Mouse (Mus musculus) megakaryocyte, adult 5-6 weeks (primary cell): ENCODE results near the gene Scg2. TPM values are rescaled to one million over a fixed set of nuclear protein-coding genes. Genes with fewer than 3 reads are reported as not detected.

ENCODE experiments used
- ATAC-seq: 2 replicates; pipeline ENCODE4 v1.8.0; 2016; ENCODE audit warnings: mild to moderate bottlenecking, inconsistent platforms; ENCODE audit not compliant: poor library complexity, severe bottlenecking
- total RNA-seq, 2 experiments: library from RNA; stranded (forward) in 1 of 2; stranded (reverse) in 1 of 2; fragments of 153-499, 151-499 nt in 1 of 2; fragments of 221-1000, 200-1000 nt in 1 of 2; gene quantifications; 2 replicates each; pipeline versions ENCODE4 v1.2.3 to v1.2.4; 2015 to 2017

The Scg2 gene
- not detected in 2 replicates for total RNA-seq (2015)
- not detected in 2 replicates for total RNA-seq (2017)

DNA sequence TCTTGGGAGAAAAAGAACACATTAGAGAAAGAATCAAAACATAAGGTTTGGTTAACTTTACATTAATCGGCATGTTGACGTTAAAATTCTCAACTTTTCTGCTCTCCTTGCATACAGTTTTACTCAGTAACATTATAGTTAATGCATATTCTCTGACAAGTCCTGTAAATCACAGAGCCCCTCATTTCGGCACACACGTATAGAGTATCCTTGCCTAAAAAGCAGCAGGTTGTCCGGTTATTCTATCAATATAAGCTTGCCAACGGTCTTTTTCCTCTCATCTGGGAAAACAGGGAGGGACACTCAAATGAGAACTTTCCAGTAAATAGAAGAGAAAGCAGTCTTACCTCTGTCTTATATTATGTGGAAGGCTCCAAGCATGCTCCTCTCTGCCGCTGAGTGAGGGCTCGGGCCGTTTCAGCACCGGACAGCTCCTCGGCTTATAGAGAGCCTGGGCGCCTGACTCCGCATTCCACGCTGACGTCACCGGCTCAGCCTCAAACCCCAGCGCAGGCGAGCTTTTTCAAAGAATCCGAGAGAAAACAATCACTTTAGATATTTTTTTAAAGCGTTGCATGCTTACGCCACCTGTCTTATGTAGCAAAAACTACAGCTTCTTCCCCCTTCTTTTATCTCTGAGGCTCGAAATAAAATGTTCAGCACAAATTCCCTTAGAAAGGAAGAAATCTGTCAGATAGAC is at the start of gene Scg2:
Scg2 (minus strand) TSS at position 512 of the 700 bp plus-strand sequence.
- no peak for ATAC-seq

- ATAC-seq, result no peak
Observed at GRCm38 (mm10) chr1:79485546-79485945, 45.6 kb upstream of the Scg2 start.

DNA sequence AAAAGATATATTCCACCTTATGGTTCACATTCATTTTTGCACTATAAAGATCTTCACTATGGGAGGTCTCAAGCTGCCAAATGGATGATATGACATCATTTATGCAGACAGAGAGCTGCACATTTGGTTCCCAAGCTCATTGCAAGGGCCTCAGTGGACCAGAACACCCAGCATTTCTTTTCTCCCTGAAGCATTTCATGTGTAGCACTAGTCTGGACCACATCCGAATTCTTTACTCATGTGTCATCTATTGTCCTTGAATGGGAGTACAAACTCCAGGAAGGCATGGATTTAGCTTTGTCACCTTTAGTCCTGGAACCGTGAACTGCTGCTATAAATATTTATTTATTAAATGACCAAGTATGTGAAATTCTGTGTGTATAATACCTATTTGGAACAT is 30.9 kb upstream of the Scg2 start:
- no peak for ATAC-seq

DNA sequence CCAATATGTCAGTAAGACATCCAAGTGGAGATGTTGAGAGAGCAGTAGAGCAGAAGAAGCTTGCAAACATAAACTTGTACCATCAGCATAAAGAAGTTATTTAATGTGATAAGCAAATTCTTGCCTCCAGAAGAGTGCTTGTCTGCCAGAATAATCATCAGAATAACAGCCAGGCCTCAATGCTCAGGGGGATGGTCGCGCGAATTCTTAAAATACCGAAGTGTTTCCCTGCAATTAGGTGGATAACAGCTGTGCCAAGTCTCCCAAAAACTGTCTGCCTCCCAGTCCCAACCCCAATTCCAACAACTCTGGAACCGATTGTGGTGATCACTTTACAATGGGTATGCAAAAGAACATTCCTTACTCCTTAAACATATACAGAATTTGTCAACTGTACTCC is 30.0 kb upstream of the Scg2 start:
- no peak for ATAC-seq

DNA sequence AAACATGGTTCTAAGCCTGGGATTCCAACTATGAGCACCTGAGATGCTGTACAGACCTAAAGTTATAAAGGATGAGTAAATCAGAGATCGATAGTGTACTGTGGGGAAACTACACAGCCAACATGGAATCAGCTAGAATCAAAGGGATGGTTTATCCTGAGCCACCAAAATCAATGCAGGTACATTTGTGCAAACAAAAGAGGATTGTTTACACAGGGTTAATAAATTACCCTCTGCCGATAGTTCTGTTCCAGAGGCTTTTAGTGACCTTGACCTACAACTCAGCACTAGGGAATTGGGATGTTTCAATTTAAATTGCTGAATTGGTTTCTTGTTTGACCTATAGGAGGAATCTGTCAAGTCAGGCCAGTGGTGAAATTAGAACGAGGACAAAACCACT is 26.7 kb upstream of the Scg2 start:
- no peak for ATAC-seq

DNA sequence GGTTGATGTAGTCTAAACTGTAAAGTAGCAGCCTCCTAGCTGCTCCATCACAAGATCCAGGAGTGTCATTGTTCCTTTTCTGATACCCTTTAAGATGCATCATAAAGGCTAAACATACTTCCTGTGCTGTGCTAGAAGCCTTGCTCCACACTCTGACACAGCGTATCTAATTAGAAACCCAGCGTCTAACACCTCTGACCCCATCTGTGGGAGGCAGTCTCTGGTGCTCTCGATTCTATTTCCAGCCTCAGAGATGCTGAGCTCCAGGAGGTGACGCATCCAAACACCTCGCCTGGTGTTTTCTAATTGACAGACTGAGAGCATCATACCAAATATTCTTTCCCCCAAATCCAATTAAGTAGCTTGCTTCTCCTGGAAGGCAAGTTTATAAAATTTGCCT is 18.6 kb upstream of the Scg2 start:
- ATAC-seq, result no peak

DNA sequence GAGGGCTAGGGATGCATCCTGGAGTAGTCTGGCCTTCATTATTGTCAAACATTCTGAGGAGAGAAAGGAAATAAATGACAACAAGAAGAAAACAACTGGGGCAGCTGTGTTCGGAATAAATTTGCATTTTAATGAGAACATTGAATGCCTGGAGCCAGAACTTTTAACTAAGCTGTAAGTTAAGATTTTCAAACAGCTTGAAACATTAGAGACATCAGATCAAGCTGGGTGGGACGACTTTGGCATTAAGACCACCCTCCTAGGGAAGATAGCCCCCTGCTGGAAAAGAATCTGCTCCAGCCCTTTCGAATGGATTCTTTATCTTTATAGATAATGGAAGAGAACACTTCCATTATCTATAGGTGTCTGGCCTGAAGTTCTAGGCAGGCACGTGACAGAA is 14.2 kb upstream of the Scg2 start:
- ATAC-seq, result no peak

DNA sequence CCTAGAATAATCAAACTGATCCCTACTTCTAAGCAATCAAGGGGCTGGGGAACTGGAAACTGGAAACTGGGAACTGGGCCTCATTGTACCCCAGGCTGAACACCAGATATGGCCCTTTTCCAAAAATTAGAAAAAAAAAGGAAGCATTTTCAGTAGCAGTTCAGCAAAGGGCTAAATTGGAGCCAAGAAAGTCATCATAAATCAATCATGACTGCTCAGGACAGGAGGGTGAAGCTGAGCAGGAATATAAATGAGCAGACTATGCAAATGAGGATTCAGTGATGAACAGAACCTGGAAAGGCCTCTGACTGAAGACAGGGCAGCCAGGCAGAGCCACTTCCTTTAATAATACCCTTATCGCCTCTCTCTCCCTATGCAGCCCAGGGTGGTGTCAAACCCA is 12.4 kb upstream of the Scg2 start:
- ATAC-seq, result no peak

- no peak for ATAC-seq
Observed at GRCm38 (mm10) chr1:79450343-79451021, 10.6 kb upstream of the Scg2 start.

- no peak for ATAC-seq
Observed at GRCm38 (mm10) chr1:79449943-79450342, 10.0 kb upstream of the Scg2 start.

DNA sequence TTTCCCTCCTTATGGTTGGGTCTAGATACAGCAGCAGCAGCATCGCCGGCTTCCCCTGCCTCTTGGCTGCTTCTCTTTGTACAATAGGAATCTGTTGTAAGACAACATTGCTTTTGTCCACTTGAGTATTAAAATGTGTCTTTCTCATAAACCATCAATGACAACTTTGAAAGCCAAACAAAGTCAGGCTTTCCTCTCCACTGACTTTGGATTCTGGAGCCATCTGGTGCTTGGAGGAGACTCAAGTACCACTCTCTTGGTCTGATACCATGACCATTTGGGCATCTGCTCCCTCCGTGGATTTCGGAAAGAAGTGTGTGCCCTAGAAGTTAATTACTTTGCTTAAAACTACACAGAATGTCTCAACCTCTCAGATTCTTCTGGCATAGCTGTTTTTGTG is 5.7 kb upstream of the Scg2 start:
- no peak for ATAC-seq

DNA sequence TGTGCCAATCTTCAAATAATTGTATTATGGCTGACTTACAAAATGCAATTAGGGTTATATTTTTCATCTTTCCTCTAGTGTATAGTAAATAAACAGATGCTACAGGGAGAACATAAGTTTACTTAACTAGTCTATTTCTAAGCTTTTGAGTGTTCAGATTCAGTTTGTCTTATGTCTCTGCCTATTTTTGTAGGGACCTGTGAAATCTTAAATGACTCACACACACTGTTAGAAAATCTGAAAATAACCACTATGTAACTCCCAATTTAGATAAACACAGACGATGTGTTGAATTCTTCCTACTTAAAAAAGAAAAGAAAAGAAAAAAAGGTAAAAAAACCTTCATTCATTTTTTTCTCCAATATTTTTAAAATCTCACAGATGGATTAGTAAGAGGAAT is 2.2 kb downstream of the Scg2 start:
- ATAC-seq, result no peak

DNA sequence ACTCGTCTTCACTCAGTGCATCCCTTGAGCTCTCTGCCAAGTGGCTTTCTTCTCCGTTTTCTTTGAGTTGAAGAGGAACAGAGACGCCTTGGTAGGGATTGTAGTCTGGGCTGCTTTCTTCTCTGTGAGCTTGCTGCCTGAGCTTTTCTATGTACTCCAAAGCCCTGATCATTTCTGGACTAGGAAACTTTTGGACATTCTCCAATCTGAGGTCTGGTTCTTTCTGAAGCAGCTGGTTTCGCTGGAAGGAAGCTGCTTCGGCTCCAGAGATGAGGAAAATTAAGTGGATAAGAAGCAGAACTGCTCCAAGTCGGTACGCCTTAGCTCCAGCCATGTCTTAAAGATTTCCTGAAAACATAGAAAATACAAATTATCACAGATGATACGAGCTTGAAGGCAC is 3.2 kb downstream of the Scg2 start:
- no peak for ATAC-seq

- no peak for ATAC-seq
Observed at GRCm38 (mm10) chr1:79429058-79429457, 10.9 kb downstream of the Scg2 start.

GRCm38 (mm10) chr1:79415496-79415895 is 24.4 kb downstream of the Scg2 start:
- no peak for ATAC-seq

GRCm38 (mm10) chr1:79406337-79406942 is 33.5 kb downstream of the Scg2 start:
- no peak for ATAC-seq

DNA sequence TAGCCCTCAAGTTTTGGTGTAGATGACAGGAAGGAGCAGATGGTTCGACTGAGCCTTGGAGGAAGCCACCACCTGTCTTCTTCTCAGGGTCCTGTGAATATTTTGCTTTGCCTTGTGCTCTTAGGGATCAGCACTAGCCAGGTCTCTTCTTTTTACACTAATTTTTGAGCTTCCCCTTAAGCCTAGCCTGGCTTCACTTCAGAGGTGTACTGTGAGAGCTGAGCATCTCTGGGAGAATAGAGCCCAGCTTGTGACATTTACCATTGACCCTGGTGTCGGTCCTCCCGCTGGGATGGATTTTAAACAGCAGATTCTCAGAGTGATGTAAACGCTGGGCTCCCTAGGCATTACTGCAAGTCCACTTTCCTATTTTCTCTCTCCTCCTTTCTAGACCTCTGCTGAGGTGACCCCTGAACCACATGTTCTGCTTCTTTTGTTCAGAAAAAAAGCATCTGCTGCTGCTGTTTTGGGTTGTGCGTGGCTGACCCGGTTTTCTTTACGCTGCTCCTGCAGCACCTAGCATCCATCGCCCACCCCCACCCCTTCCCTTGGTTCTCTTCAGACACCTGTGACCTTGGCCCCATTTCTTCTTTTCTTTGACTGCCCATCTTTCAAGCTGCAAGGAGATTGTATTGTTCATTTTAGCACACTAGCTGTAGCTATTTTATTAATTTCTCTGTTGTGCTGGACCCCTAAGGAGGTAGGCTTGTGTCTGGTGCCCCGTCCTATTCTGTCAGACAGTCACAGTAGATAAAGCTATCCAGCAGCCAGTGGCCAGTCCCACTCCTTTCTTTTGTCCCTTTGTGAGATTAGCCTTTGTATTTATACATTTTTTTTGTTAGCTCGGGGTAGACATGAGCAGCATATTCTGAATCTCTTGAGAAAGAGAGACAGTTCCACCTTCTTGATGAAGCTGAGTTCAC is 38.6 kb downstream of the Scg2 start:
- no peak for ATAC-seq

DNA sequence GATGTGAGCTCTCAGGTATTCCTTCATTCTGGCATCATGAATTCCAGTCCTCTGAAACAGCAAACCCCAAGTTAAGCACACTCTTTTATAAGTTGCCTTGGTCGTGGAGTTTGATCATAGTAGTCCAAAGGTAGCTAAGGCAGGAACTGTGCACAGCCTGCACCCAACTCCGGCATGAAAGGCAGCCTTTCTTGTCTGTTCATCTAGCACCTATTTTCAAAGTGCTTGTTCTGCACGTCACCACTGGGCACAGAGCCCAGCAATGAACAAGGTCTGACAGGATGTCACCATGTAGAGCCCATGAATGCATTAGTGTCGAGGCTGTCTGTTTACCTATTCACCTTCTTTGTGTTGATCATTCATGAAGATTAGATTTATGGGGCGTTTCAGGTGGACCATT is 39.6 kb downstream of the Scg2 start:
- ATAC-seq, result no peak
